Mouse (Mus musculus) stomach, postnatal 0 days (tissue): ENCODE measurements at regions not wholly inside any gene's neighbourhood (a gene's known extent, or its start where the extent isn't known, plus 50 kb on each side); places are given as distances from the start of the nearest gene placed in this dataset.

Experiments
- ATAC-seq: fragments of 200-750 bp; cut with Nextera tagmentation; 2 replicates; pipeline ENCODE4 v1.8.0; 2017; ENCODE audit not compliant: low FRiP score, low TSS enrichment
- DNase-seq: peaks from one replicate; pipeline ENCODE4 v3.0.0-alpha.2; 2016; ENCODE audit warnings: low spot score
- H3K27ac ChIP-seq: fragments of 300-500 bp; sonication (generic); replicated peaks from 2 replicates; pipeline ENCODE4 v1.5.1; 2014; ENCODE audit warnings: mild to moderate bottlenecking, control low read depth
- H3K27me3 ChIP-seq: fragments of 300-500 bp; sonication (generic); 2 replicates; pipeline ENCODE4 v1.6.1; 2014; ENCODE audit warnings: low read length; ENCODE audit not compliant: control insufficient read depth, insufficient read depth
- H3K36me3 ChIP-seq: fragments of 300-500 bp; sonication (generic); 2 replicates; pipeline ENCODE4 v1.6.1; 2014; ENCODE audit warnings: low read length, mixed read lengths; ENCODE audit not compliant: control insufficient read depth, insufficient read depth
- H3K4me1 ChIP-seq: fragments of 300-500 bp; sonication (generic); replicated peaks from 2 replicates; pipeline ENCODE4 v1.6.1; 2014; ENCODE audit warnings: antibody characterized with exemption; ENCODE audit not compliant: control insufficient read depth, insufficient read depth
- H3K4me2 ChIP-seq: fragments of 300-500 bp; sonication (generic); replicated peaks from 2 replicates; pipeline ENCODE4 v1.6.1; 2014; ENCODE audit warnings: low read depth, mild to moderate bottlenecking, control low read depth, moderate library complexity
- H3K4me3 ChIP-seq: fragments of 300-500 bp; sonication (generic); 2 replicates; pipeline ENCODE4 v1.5.1; 2014; ENCODE audit warnings: low read depth, low read length, control low read depth
- H3K9ac ChIP-seq: fragments of 300-500 bp; sonication (generic); 2 replicates; pipeline ENCODE4 v1.6.1; 2014; ENCODE audit warnings: mild to moderate bottlenecking, low read length, control low read depth, mixed read lengths
- H3K9me3 ChIP-seq: fragments of 300-500 bp; sonication (generic); 2 replicates; pipeline ENCODE4 v1.6.1; 2016; ENCODE audit warnings: low read length; ENCODE audit not compliant: control insufficient read depth
- CTCF ChIP-seq: IDR thresholded peaks from 2 replicates; pipeline ENCODE4 v1.5.1; 2016; ENCODE audit warnings: antibody characterized with exemption, low read depth, mild to moderate bottlenecking, moderate library complexity
- EP300 ChIP-seq: optimal IDR thresholded peaks from 2 replicates; pipeline ENCODE3; 2016; ENCODE audit warnings: antibody characterized with exemption
- WGBS: fragments of 180-500 bp; shearing (Covaris S2); extraction: QIAGEN DNeasy Blood & Tissue Kit; methylation state at CpG from one replicate; pipeline ENCODE4 v1.1.7; 2014; 5-methylcytosine and 5-hydroxymethylcytosine counted together

DNA sequence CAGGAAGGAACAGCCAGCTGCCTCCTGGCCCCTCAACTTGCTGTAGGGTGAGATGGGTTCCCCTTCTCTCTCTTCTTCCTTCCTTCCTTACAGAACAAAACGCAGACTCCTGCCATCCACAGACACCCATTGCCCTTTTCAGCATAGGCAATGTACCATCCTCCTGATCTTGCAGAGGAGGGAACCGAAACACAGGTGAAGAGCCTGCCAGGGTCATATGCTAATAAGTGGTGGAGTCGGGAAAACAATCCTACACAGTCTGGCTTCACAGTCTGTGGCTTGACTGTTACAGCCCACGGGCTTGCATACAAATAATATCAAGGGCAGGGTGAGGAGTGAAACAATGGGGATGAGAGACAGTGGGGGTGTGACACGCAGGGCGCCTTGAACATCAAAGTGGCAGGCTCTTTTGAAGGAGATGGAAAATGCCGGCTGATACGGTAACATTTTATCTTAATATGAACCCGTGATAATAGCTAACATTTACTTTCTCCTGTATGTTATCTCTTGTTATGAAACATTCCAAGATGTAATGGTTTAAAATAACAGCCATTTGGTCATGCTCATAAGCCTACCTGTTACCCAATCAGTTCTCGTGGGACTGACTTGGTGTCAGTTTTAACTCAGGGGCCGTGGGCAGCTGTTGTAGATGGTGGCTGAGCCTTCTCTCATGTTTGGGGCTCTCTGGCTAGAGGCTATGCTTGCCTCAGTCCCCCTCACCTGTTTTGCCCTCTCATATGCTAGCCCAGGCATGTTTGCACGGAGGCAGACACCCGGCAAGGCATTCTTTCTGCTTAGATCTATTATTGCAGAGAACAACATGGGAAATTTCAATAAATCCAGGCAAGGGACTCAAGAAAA is 169.4 kb upstream of the Runx1 start:
- no peaks in the 10 kb centered on the region for H3K36me3 ChIP-seq
- DNase-seq, result no peak
- H3K4me2 ChIP-seq, result no peak overlapping the region
- H3K4me1 ChIP-seq, result 0 out of 2 replicates have a peak, but pooled peaks cover 3% of the 10 kb centered on the region
- no peaks in the 10 kb centered on the region for H3K9me3 ChIP-seq
- WGBS, result 64% methylated on average over 13 of the region's 13 CpGs
- no peak for TF ChIP-seq EP300
- no peak for TF ChIP-seq CTCF
- H3K27me3 ChIP-seq, result no peaks in the 10 kb centered on the region
- H3K27ac ChIP-seq, result no peak overlapping the region
- H3K4me3 ChIP-seq, result no peak overlapping the region
- ATAC-seq, result no peak
- H3K9ac ChIP-seq, result no peak overlapping the region

DNA sequence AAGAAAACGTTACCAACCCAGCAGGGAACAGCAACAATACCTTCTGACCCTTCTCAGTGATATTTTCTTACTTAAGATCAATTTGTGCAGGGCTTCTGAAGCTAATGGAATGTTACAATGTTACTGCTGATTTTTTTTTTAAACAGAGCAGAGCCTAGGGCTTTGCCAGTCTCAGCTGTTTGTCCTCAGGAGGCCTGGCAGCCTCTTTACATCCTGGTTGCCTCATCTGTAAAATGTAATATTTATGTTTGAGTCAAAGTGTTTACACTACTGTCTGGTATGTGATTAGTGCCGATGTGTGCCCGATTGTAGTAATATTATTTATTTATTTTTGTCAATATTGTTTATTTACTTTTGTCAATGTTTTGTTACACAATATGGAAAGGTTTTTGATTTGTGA is 166.9 kb upstream of the Runx1 start:
- Histone ChIP-seq H3K36me3 (no peaks in the 10 kb centered on the region), H3K4me1 (0 out of 2 replicates have a peak, but pooled peaks cover 3% of the 10 kb centered on the region), H3K4me3 (no peak overlapping the region), H3K9me3 (no peaks in the 10 kb centered on the region), H3K4me2 (no peak overlapping the region), H3K27ac (no peak overlapping the region), H3K9ac (no peak overlapping the region), H3K27me3 (no peaks in the 10 kb centered on the region)
- no peak for TF ChIP-seq EP300
- TF ChIP-seq CTCF, result no peak
- 26% methylated on average over 3 of the region's 3 CpGs for WGBS
- DNase-seq (no peak), ATAC-seq (no peak)

DNA sequence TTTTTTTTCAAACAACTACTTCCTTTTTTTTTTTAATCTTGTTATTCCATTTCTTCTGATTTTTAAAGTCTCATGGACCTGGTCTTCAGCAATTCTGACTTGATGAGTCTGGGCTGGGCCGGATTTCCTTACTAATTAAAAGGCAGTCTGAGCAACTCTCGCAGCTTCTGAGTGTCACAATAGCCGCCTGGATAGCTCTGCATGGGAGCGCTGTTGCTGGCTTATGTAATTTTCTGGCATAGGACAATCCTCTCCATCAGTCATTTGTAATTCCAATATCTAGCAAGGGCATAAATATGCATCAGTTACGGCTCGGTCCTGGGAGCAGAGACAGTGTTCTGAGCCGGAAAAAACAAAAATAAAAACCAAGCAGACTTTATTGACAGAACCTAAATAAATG is 165.5 kb upstream of the Runx1 start:
- H3K27ac ChIP-seq, result no peak overlapping the region
- H3K9ac ChIP-seq, result no peak overlapping the region
- no peak for ATAC-seq
- H3K36me3 ChIP-seq, result no peaks in the 10 kb centered on the region
- H3K4me1 ChIP-seq, result 0 out of 2 replicates have a peak, but pooled peaks cover 3% of the 10 kb centered on the region
- no peak for TF ChIP-seq CTCF
- TF ChIP-seq EP300, result no peak
- no peaks in the 10 kb centered on the region for H3K27me3 ChIP-seq
- no peak overlapping the region for H3K4me2 ChIP-seq
- H3K4me3 ChIP-seq, result no peak overlapping the region
- WGBS, result 82% methylated on average over 7 of the region's 7 CpGs
- H3K9me3 ChIP-seq, result no peaks in the 10 kb centered on the region
- no peak for DNase-seq

DNA sequence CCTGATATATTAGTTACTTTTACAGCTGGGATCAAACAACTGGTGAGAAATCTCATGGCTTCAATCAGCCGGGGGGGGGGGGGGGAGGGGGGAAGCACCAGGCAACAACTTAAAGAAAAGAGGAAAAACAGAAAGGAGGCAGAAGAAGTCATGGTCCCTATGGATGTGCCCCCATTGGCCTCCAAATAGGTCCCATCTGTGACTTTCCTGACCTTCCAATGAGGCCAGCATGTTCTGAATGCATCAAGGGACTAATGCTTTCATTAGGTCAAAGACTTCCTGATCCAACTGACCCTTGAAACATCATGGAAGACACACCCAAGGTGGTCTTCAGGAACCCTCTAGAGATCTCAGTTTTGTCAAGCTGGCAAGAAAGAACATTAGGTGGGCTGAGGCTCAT is 162.5 kb upstream of the Runx1 start:
- ATAC-seq (no peak), DNase-seq (no peak)
- Histone ChIP-seq H3K27ac (no peak overlapping the region), H3K4me1 (0 out of 2 replicates have a peak, but pooled peaks cover 3% of the 10 kb centered on the region), H3K9me3 (no peaks in the 10 kb centered on the region), H3K27me3 (no peaks in the 10 kb centered on the region), H3K36me3 (no peaks in the 10 kb centered on the region), H3K4me2 (no peak overlapping the region), H3K9ac (no peak overlapping the region), H3K4me3 (no peak overlapping the region)
- TF ChIP-seq EP300 (no peak), CTCF (no peak)
- WGBS, result no CpG with 5 or more reads among the region's 1 CpGs

DNA sequence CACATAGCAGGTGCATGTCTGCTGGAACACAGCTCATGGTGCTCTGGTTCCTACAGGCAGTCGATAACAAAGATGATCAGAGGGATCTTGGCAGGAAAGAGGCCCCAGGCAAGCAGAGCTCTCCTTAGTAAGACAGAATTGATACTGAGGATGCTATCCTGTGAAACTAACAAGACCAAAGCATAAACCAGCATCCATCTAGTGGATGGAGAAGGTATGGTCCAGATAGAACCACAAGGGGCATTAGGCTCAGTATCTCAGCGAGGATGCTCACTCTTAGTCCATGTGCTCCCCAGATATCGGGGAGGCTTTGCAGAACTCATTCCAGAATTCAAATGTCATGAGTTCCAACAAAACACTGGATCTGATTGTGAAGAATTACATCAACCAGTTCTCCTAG is 162.1 kb upstream of the Runx1 start:
- Histone ChIP-seq H3K36me3 (no peaks in the 10 kb centered on the region), H3K4me2 (no peak overlapping the region), H3K4me3 (no peak overlapping the region), H3K27ac (no peak overlapping the region), H3K4me1 (0 out of 2 replicates have a peak, but pooled peaks cover 3% of the 10 kb centered on the region), H3K9ac (no peak overlapping the region), H3K9me3 (no peaks in the 10 kb centered on the region), H3K27me3 (no peaks in the 10 kb centered on the region)
- no peak for ATAC-seq
- TF ChIP-seq EP300 (no peak), CTCF (peak; percentile 54)
- DNase-seq, result no peak
- WGBS, result 93% methylated on average over 3 of the region's 3 CpGs

DNA sequence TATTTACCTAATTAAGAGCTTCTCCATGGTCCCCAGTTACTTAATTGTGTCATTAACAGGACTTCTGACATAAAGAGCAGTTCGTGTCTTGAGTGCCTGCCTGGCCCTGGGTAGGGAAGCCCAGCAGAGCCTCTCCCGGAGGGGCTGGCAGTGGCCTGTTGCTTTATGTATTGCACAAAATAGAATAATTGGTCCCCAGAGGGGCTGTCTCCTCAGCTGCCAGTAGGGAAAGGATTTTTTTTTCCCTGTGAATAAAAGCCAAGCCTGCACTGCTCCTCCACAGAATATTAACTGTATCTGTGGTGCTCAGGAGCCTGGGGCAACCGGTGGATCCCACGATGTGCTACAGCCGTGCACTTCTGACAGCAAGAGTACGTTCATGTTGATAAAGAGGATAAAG is 159.8 kb upstream of the Runx1 start:
- no peak overlapping the region for H3K4me3 ChIP-seq
- WGBS, result 77% methylated on average over 6 of the region's 6 CpGs
- H3K27me3 ChIP-seq, result no peaks in the 10 kb centered on the region
- H3K9me3 ChIP-seq, result no peaks in the 10 kb centered on the region
- H3K4me2 ChIP-seq, result no peak overlapping the region
- no peak for ATAC-seq
- DNase-seq, result no peak
- H3K36me3 ChIP-seq, result no peaks in the 10 kb centered on the region
- no peak overlapping the region for H3K9ac ChIP-seq
- H3K4me1 ChIP-seq, result no peaks in the 10 kb centered on the region
- H3K27ac ChIP-seq, result no peak overlapping the region
- no peak for TF ChIP-seq CTCF
- no peak for TF ChIP-seq EP300
